Mouse (Mus musculus): ENCODE results near the gene Trappc1. TPM values are rescaled to one million over a fixed set of nuclear protein-coding genes. Genes with fewer than 3 reads are reported as not detected.
A peak's percentile ranks its signal among the peaks of the same experiment; 100 is the strongest.

Trappc1 gene
- polyA plus RNA-seq (2015; fragmentation: Nextera tagmentation; extraction: Ambion mirVana) = 221 and 223 TPM in 2 replicates

DNA sequence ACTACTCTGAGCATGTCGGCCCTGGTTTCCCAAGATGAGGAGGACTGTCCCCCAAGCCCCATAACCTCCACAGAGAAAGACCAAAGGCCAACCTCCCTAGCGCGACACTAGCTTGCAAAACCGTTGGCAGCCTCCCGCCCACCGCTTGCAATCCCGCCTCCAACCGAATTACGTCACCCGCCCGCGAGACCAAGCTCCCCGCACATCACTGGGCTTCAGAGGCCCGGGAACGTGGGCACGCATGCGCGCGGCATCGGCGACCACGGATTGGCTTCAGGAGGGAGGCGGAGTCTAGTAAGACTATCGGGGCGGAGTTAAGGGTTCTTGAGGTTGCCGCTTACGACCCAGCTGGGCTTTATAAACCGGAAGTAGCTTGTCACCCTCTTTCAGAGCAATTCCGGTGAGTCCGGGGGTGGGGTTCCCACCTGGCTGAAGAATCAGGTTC, at the start of gene Trappc1, which contains the start of gene Cntrob:
Gene Trappc1, plus strand, starts transcription at position 314 of the 445 bp plus-strand sequence.
Gene Cntrob, minus strand, starts transcription at position 109 of the 445 bp plus-strand sequence.
- H3K4me2 ChIP-seq (replicated peaks) = peak within 1 kb of the TSS; percentile 70
- H3K27ac ChIP-seq = peak within 1 kb of the TSS; percentile 82
- H3K4me1 ChIP-seq (replicated peaks) = peaks cover 54% of the 10 kb centered on the region
- peak within 1 kb of the TSS; percentile 79 for H3K9ac ChIP-seq (replicated peaks)
- H3K9me3 ChIP-seq = no peaks in the 10 kb centered on the region
- peak; percentile 92 for ATAC-seq
- H3K4me3 ChIP-seq (replicated peaks) = peak within 1 kb of the TSS; percentile 55
- peaks cover 22% of the 10 kb centered on the region for H3K27me3 ChIP-seq
- WGBS = under 1% methylated on average over 30 of the region's 30 CpGs
- peaks cover 17% of the 10 kb centered on the region for H3K36me3 ChIP-seq

DNA sequence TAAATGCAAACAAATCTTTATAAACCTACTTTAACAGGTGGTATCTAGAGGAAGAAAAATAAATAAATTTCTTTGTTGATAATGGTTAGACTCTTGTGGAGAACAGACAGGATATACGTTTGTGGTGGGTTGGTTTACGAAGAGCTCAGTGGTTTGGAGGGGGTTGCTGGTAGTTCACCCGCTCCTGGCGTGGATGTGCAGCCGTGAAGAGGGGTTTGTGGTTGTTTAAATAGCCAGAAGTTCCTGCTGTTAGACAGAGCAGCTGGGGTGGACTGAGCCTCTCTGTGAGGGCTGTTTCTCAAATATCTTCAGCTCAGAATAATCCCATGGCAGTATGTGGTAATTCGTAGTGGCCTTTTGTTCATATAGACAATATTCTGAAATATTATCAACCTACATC, 48.1 kb upstream of the Trappc1 start:
- Histone ChIP-seq H3K9me3 (no peaks in the 10 kb centered on the region), H3K27me3 (no peaks in the 10 kb centered on the region), H3K4me3 (replicated peaks) (no peak overlapping the region), H3K27ac (no peak overlapping the region), H3K4me1 (replicated peaks) (peaks cover 10% of the 10 kb centered on the region; the same call in 1 of the 2 replicates), H3K4me2 (replicated peaks) (no peak overlapping the region), H3K36me3 (no peaks in the 10 kb centered on the region), H3K9ac (replicated peaks) (no peak overlapping the region)
- 79% methylated on average over 6 of the region's 6 CpGs for WGBS
- no peak for ATAC-seq

- Histone ChIP-seq H3K27ac (no peak overlapping the region), H3K4me3 (replicated peaks) (no peak overlapping the region), H3K36me3 (no peaks in the 10 kb centered on the region), H3K9me3 (no peaks in the 10 kb centered on the region), H3K4me1 (replicated peaks) (peaks cover 10% of the 10 kb centered on the region; the same call in 1 of the 2 replicates), H3K4me2 (replicated peaks) (no peak overlapping the region), H3K27me3 (no peaks in the 10 kb centered on the region), H3K9ac (replicated peaks) (no peak overlapping the region)
- 74% methylated on average over 2 of the region's 2 CpGs for WGBS
- no peak for ATAC-seq
These were observed 47.7 kb upstream of the Trappc1 start for GRCm38 (mm10) chr11:69276081-69276480.

- no peak overlapping the region for H3K27ac ChIP-seq
- H3K4me2 ChIP-seq (replicated peaks) = no peak overlapping the region
- no peaks in the 10 kb centered on the region for H3K27me3 ChIP-seq
- H3K9me3 ChIP-seq = no peaks in the 10 kb centered on the region
- 79% methylated on average over 5 of the region's 5 CpGs for WGBS
- no peak overlapping the region for H3K9ac ChIP-seq (replicated peaks)
- H3K4me3 ChIP-seq (replicated peaks) = no peak overlapping the region
- no peak for ATAC-seq
- H3K36me3 ChIP-seq = no peaks in the 10 kb centered on the region
- no peaks in the 10 kb centered on the region for H3K4me1 ChIP-seq (replicated peaks)
These were observed 46.5 kb upstream of the Trappc1 start for GRCm38 (mm10) chr11:69277267-69277666.

DNA sequence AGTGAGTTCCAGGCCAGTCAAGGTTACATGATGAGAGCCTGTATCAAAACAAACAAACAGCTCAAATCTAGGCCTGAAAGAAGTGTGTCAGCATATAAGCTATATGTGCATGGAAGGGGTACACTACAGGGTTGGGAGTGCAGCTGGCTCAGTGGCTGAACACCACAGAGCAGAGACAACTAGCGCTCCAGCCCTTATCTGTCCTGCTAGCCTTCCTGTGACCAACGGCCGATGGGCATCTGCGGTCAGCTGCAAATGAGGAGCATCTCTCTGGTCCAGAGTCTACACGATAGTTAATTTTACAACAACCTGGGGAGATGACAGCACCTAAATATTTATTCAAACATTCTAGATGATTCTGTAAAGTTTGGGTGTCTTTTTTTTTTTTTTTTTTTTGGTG, 32.7 kb upstream of the Trappc1 start:
- Histone ChIP-seq H3K9me3 (no peaks in the 10 kb centered on the region), H3K27me3 (no peaks in the 10 kb centered on the region), H3K4me2 (replicated peaks) (no peak overlapping the region), H3K27ac (no peak overlapping the region), H3K4me3 (replicated peaks) (no peak overlapping the region), H3K9ac (replicated peaks) (no peak overlapping the region), H3K4me1 (replicated peaks) (no peaks in the 10 kb centered on the region), H3K36me3 (0 out of 2 replicates have a peak, but pooled peaks cover 3% of the 10 kb centered on the region)
- 97% methylated on average over 5 of the region's 5 CpGs for WGBS
- ATAC-seq = no peak

DNA sequence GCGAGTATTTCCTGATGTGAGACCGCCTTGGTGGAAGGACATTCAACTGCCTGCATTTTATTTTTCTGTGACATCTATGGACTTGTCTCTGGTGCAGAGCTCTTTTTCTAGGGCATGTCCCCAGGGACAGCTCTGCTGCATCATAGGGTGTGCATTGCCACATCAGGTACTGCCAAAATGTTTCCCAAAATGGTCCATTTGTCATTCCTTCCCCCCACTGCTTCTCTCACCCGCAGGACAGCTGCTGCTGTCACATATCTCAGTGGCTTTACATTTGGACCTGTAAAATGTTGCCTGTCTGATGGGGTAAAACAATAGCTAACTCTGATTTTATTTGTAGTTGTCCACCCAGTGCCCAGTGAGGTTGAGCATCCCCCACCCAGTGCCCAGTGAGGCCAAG, 28.5 kb upstream of the Trappc1 start:
- no peaks in the 10 kb centered on the region for H3K9me3 ChIP-seq

DNA sequence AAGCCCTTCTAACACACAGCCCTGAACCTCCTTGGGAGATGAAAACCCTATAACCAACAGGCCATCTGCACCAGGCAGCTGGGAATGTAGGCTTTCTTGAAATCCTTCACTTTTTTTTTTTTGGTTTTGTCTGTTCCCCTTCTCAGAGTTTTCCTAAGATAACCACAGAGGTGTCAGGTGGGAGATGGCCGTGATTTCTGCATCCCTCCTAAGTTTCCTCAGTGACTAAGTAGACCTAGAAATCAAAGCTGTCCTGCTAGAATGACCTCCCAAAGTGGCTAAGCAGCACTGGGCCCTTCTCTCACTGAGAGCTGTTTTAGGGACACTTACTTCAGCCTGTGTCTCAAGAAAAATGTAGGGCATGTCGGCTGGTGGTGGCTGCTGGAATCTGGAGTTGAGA, 26.0 kb upstream of the Trappc1 start:
- Histone ChIP-seq H3K9ac (replicated peaks) (no peak overlapping the region), H3K4me1 (replicated peaks) (no peaks in the 10 kb centered on the region), H3K4me3 (replicated peaks) (no peak overlapping the region), H3K9me3 (no peaks in the 10 kb centered on the region), H3K4me2 (replicated peaks) (no peak overlapping the region), H3K27me3 (no peaks in the 10 kb centered on the region), H3K36me3 (peaks cover 51% of the 10 kb centered on the region), H3K27ac (no peak overlapping the region)
- 87% methylated on average over 2 of the region's 2 CpGs for WGBS
- no peak for ATAC-seq

More for the DNA sequence above, 28.5 kb upstream of the Trappc1 start:
- H3K4me1 ChIP-seq (replicated peaks) = no peaks in the 10 kb centered on the region
- H3K27me3 ChIP-seq = no peaks in the 10 kb centered on the region
- no peak overlapping the region for H3K4me2 ChIP-seq (replicated peaks)
- H3K27ac ChIP-seq = no peak overlapping the region
- 87% methylated on average over 3 of the region's 3 CpGs for WGBS
- no peak overlapping the region for H3K9ac ChIP-seq (replicated peaks)
- no peak overlapping the region for H3K4me3 ChIP-seq (replicated peaks)
- no peak for ATAC-seq
- H3K36me3 ChIP-seq = peaks cover 28% of the 10 kb centered on the region

DNA sequence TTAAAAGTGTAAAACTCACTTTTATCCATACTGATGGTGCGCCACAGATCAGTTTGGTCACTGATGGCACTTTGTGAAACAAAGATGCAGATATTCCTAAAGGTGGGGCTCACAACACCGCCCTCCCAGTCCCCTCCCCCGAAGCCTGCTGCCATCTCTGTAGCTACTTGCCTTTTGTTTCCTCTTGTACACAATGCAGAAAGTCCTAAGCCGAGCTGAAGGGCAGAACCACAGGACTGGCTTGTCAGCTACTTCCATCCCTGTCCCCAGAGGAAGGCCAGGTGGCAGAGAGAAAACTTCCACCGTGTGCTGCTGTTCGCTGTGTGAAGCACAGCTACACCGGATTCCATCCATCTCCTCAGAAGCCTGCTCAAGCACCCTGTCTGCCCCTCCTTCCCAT, 25.5 kb upstream of the Trappc1 start:
- 0 out of 2 replicates have a peak overlapping the region, but pooled peaks have one; percentile 7 for H3K9ac ChIP-seq (replicated peaks)
- H3K9me3 ChIP-seq = no peaks in the 10 kb centered on the region
- no peak overlapping the region for H3K27ac ChIP-seq
- ATAC-seq = no peak
- H3K4me3 ChIP-seq (replicated peaks) = no peak overlapping the region
- no peak overlapping the region for H3K4me2 ChIP-seq (replicated peaks)
- peaks cover 55% of the 10 kb centered on the region for H3K36me3 ChIP-seq
- H3K4me1 ChIP-seq (replicated peaks) = no peaks in the 10 kb centered on the region
- H3K27me3 ChIP-seq = no peaks in the 10 kb centered on the region
- WGBS = 63% methylated on average over 7 of the region's 7 CpGs

- Histone ChIP-seq H3K9ac (replicated peaks) (no peak overlapping the region), H3K36me3 (peaks cover 89% of the 10 kb centered on the region), H3K9me3 (no peaks in the 10 kb centered on the region), H3K27ac (no peak overlapping the region), H3K4me1 (replicated peaks) (no peaks in the 10 kb centered on the region), H3K27me3 (no peaks in the 10 kb centered on the region), H3K4me2 (replicated peaks) (no peak overlapping the region), H3K4me3 (replicated peaks) (no peak overlapping the region)
- 85% methylated on average over 7 of the region's 7 CpGs for WGBS
- no peak for ATAC-seq
These were observed 21.0 kb upstream of the Trappc1 start for GRCm38 (mm10) chr11:69302817-69303216.

- Histone ChIP-seq H3K4me1 (replicated peaks) (no peaks in the 10 kb centered on the region), H3K27ac (no peak overlapping the region), H3K36me3 (peaks cover 96% of the 10 kb centered on the region), H3K9ac (replicated peaks) (no peak overlapping the region), H3K4me2 (replicated peaks) (no peak overlapping the region), H3K9me3 (no peaks in the 10 kb centered on the region), H3K4me3 (replicated peaks) (no peak overlapping the region), H3K27me3 (no peaks in the 10 kb centered on the region)
- 97% methylated on average over 8 of the region's 9 CpGs for WGBS
- no peak for ATAC-seq
These were observed 18.5 kb upstream of the Trappc1 start for GRCm38 (mm10) chr11:69305291-69305690.

GRCm38 (mm10) chr11:69306039-69306438, 17.7 kb upstream of the Trappc1 start:
- no peaks in the 10 kb centered on the region for H3K9me3 ChIP-seq
- no peak overlapping the region for H3K4me2 ChIP-seq (replicated peaks)
- H3K4me3 ChIP-seq (replicated peaks) = no peak overlapping the region
- ATAC-seq = no peak
- H3K36me3 ChIP-seq = peaks cover 97% of the 10 kb centered on the region
- H3K27ac ChIP-seq = no peak overlapping the region
- no peaks in the 10 kb centered on the region for H3K27me3 ChIP-seq
- WGBS = 96% methylated on average over 2 of the region's 2 CpGs
- no peak overlapping the region for H3K9ac ChIP-seq (replicated peaks)
- H3K4me1 ChIP-seq (replicated peaks) = 0 out of 2 replicates have a peak, but pooled peaks cover 1% of the 10 kb centered on the region

DNA sequence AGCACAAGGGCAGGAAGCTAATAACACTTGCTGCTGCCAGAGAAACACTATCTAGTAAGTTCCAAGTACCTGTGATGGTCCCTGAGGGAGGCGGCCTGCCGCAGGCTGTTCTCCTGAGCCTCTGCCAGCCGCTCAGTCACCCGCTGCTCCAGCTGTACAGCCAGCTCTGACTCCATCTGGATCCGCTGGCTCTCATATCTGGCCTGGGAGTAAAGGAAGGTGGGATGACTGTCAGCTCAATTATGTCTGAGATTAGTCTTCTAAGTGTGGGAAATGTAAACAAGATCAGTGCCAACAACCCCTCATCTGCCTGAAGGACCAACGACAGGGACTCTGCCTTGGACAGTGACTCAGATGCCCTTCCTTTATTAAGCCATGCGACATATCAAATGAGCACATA, 12.5 kb upstream of the Trappc1 start:
- 0 out of 2 replicates have a peak overlapping the region, but pooled peaks have one; percentile 6 for H3K9ac ChIP-seq (replicated peaks)

GRCm38 (mm10) chr11:69316361-69316760, 7.4 kb upstream of the Trappc1 start:
- Histone ChIP-seq H3K27me3 (no peaks in the 10 kb centered on the region), H3K4me1 (replicated peaks) (peaks cover 4% of the 10 kb centered on the region; the same call in 1 of the 2 replicates), H3K36me3 (peaks cover 67% of the 10 kb centered on the region), H3K9me3 (no peaks in the 10 kb centered on the region), H3K4me2 (replicated peaks) (no peak overlapping the region), H3K4me3 (replicated peaks) (no peak overlapping the region), H3K27ac (no peak overlapping the region), H3K9ac (replicated peaks) (no peak overlapping the region)
- no peak for ATAC-seq
- 96% methylated on average over 6 of the region's 6 CpGs for WGBS

More for the DNA sequence above, 12.5 kb upstream of the Trappc1 start:
- Histone ChIP-seq H3K36me3 (peaks cover 81% of the 10 kb centered on the region), H3K9me3 (no peaks in the 10 kb centered on the region), H3K27me3 (no peaks in the 10 kb centered on the region), H3K4me1 (replicated peaks) (0 out of 2 replicates have a peak, but pooled peaks cover 3% of the 10 kb centered on the region), H3K27ac (no peak overlapping the region), H3K4me2 (replicated peaks) (no peak overlapping the region), H3K4me3 (replicated peaks) (no peak overlapping the region)
- no peak for ATAC-seq
- 76% methylated on average over 7 of the region's 7 CpGs for WGBS
